ENCODE assay signal across 20 mouse cellular contexts in genomic region chr9:31203068-31203467, GRCm38 (mm10). TPM values are rescaled to one million over a fixed set of nuclear protein-coding genes. Genes with fewer than 3 reads are reported as not detected.
DNase-seq lines count a peak whose midpoint lies in the region; ATAC-seq and TF ChIP-seq lines count a peak whose summit lies in the region.
"Had no signal": no experiment of that assay in that cellular context is flagged by ENCODE, and none has a peak within 500 bp of the region (broad histone marks: within the 10 kb centered on the region; RNA-seq: fewer than 3 reads in every experiment).

No protein-coding gene starts in this region.

- no peak overlapping the region for H3ac ChIP-seq in C2C12 (ENCODE audit: control insufficient read depth, insufficient read length, low read depth)

- no peaks in the 10 kb centered on the region for H3K36me3 ChIP-seq in heart, embryonic 10.5 days
- H3K36me3 ChIP-seq in C2C12 (ENCODE audit: control insufficient read depth, insufficient read depth) = no peaks in the 10 kb centered on the region
- no peaks in the 10 kb centered on the region for H3K36me3 ChIP-seq in embryonic facial prominence, embryonic 15.5 days
- H3K36me3 ChIP-seq: embryonic facial prominence, embryonic 13.5 days; heart, embryonic 15.5 days; midbrain, embryonic 12.5 days; neural tube, embryonic 12.5 days; stomach, embryonic 15.5 days had no signal

- H3K4me1 ChIP-seq in heart, embryonic 10.5 days = peaks cover 38% of the 10 kb centered on the region
- H3K4me1 ChIP-seq in embryonic facial prominence, embryonic 15.5 days = peaks cover 37% of the 10 kb centered on the region

- no peak for ATAC-seq in embryonic facial prominence, embryonic 15.5 days (ENCODE audit: insufficient number of reproducible peaks, low FRiP score, low TSS enrichment, low read depth)
- ATAC-seq: forebrain, postnatal 0 days; lung, postnatal 0 days had no signal

- peaks cover 12% of the 10 kb centered on the region for H3K79me3 ChIP-seq in C2C12 (ENCODE audit: low read depth)

- no peak for DNase-seq in heart, embryonic 10.5 days (ENCODE audit: low spot score)
- no peak for DNase-seq in heart, postnatal 36 days
- peak; percentile 78 for DNase-seq in 3T3-L1 (ENCODE audit: low read depth, low spot score)
- DNase-seq in cerebellum, postnatal 25 days = no peak
- no peak for DNase-seq in retina, postnatal 1 day
- DNase-seq: forebrain, postnatal 0 days; kidney, adult 18-20 months; kidney, postnatal 10 days; left cerebral cortex, postnatal 4 days; liver had no signal

- WGBS in heart, embryonic 10.5 days = 82% methylated on average over 6 of the region's 6 CpGs
- WGBS in embryonic facial prominence, embryonic 15.5 days = 59% methylated on average over 6 of the region's 6 CpGs

- H3K9me3 ChIP-seq in heart, embryonic 10.5 days = no peaks in the 10 kb centered on the region
- no peaks in the 10 kb centered on the region for H3K9me3 ChIP-seq in embryonic facial prominence, embryonic 15.5 days (replicated peaks)
- H3K9me3 ChIP-seq: embryonic facial prominence, embryonic 13.5 days; forebrain, embryonic 10.5 days; heart, embryonic 15.5 days; midbrain, embryonic 12.5 days; neural tube, embryonic 12.5 days; stomach, embryonic 15.5 days had no signal

- no peak for TF ChIP-seq CTCF in C2C12 (IDR thresholded peaks at IDR 0.05; ENCODE audit: control insufficient read depth, insufficient read depth, insufficient read length)

- no peak overlapping the region for H3K4me2 ChIP-seq in embryonic facial prominence, embryonic 15.5 days (replicated peaks)
- H3K4me2 ChIP-seq: embryonic facial prominence, embryonic 13.5 days; heart, embryonic 15.5 days; midbrain, embryonic 12.5 days; neural tube, embryonic 12.5 days; stomach, embryonic 15.5 days had no signal

- intact Hi-C loops in heart, postnatal 36 days (cut with DNase I) = loop anchor here (5.0 kb wide), 1 partner anchor 36 kb away; no protein-coding TSS in a partner anchor

- H3K9ac ChIP-seq in embryonic facial prominence, embryonic 15.5 days = no peak overlapping the region
- H3K9ac ChIP-seq: embryonic facial prominence, embryonic 13.5 days; forebrain, postnatal 0 days; heart, embryonic 15.5 days; midbrain, embryonic 12.5 days; neural tube, embryonic 12.5 days; stomach, embryonic 15.5 days had no signal

- peaks cover 58% of the 10 kb centered on the region for H3K79me2 ChIP-seq in C2C12 (ENCODE audit: control insufficient read depth, insufficient read depth)

- no peaks in the 10 kb centered on the region for H3K27me3 ChIP-seq in heart, embryonic 10.5 days (ENCODE audit: insufficient read depth, poor library complexity, severe bottlenecking)
- no peaks in the 10 kb centered on the region for H3K27me3 ChIP-seq in C2C12 (ENCODE audit: control insufficient read depth, insufficient read depth, insufficient read length)
- H3K27me3 ChIP-seq in embryonic facial prominence, embryonic 15.5 days = no peaks in the 10 kb centered on the region
- H3K27me3 ChIP-seq: CH12.LX; embryonic facial prominence, embryonic 13.5 days; heart, embryonic 15.5 days; midbrain, embryonic 12.5 days; neural tube, embryonic 12.5 days; stomach, embryonic 15.5 days had no signal

- no peak overlapping the region for H3K4me3 ChIP-seq in heart, embryonic 10.5 days
- no peak overlapping the region for H3K4me3 ChIP-seq in C2C12 (ENCODE audit: insufficient read depth, poor library complexity, severe bottlenecking)
- H3K4me3 ChIP-seq in embryonic facial prominence, embryonic 15.5 days (replicated peaks) = no peak overlapping the region
- H3K4me3 ChIP-seq: embryonic facial prominence, embryonic 13.5 days; forebrain, embryonic 10.5 days; heart, embryonic 15.5 days; midbrain, embryonic 12.5 days; neural tube, embryonic 12.5 days; stomach, embryonic 15.5 days had no signal

- H3K27ac ChIP-seq in heart, embryonic 10.5 days = 0 out of 2 replicates have a peak overlapping the region, but pooled peaks have one; percentile 22
- peak overlapping the region; percentile 48; the same call in 1 of the 2 replicates for H3K27ac ChIP-seq in embryonic facial prominence, embryonic 15.5 days (replicated peaks)
- H3K27ac ChIP-seq: embryonic facial prominence, embryonic 13.5 days; midbrain, embryonic 12.5 days; neural tube, embryonic 12.5 days; stomach, embryonic 15.5 days had no signal

TF ChIP-seq in C2C12, 6 proteins besides CTCF, POLR2A, EP300 and RAD21:
- no peak for TF ChIP-seq CEBPB (IDR thresholded peaks at IDR 0.05; ENCODE audit: low read depth)
- no peak for TF ChIP-seq FOSL1 (IDR thresholded peaks at IDR 0.05; ENCODE audit: insufficient read depth, low read length, poor library complexity, severe bottlenecking)
- no peak for TF ChIP-seq USF1 (IDR thresholded peaks at IDR 0.05; ENCODE audit: low read depth)
- TF ChIP-seq MAX (IDR thresholded peaks at IDR 0.05) = peak; percentile 23
- TF ChIP-seq MYOD1 (IDR thresholded peaks at IDR 0.05; ENCODE audit: control insufficient read depth, insufficient read length, low read depth) = peak; percentile 35
- TF ChIP-seq MYOG (IDR thresholded peaks at IDR 0.05; ENCODE audit: control insufficient read depth, extremely low read depth, insufficient read length) = no peak

RNA-seq across cellular contexts. Expression of gene Aplp2, which starts 8.5 kb away (rescaled TPM):
- 257 and 312 TPM in 2 replicates for polyA plus RNA-seq in heart, embryonic 10.5 days (2016; fragmentation: Nextera tagmentation; extraction: Ambion mirVana)
- 100 to 1,000 TPM; 294 to 315 TPM for total RNA-seq in heart, postnatal 36 days (2021)
- polyA plus RNA-seq in C2C12 (2012; fragmentation: generic; extraction: Trizol) = 47.3 TPM
- polyA plus RNA-seq in embryonic facial prominence, embryonic 15.5 days (2015; fragmentation: Nextera tagmentation; extraction: Ambion mirVana) = 287 and 290 TPM in 2 replicates
